Mouse (Mus musculus): ENCODE data around the gene Mars.

DNA sequence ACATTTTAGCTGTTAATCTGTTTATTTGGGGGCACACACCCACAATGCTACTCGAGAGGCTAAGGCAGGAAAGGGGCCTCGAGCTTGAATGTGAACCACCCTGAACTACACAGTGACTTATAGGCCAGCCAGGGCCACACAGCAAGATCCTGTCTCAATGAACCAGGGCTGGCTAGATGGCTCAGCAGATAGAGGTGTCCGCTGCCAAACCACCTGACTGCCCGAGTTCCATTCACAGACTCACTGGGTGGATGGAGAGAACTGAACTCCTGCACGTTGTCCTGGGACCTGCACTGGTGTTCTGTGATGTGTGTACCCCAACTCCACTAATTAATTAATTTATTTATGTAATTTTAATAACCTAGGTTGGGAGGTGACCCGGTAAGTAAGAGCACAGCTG is 53.8 kb downstream of the Mars start:
- TF ChIP-seq CTCF (IDR thresholded peaks at IDR 0.05; ENCODE audit: control insufficient read depth, insufficient read depth, insufficient replicate concordance, low read depth, low read length) (no peak), POLR2A (IDR thresholded peaks at IDR 0.05; ENCODE audit: control insufficient read depth, low read depth, low read length) (no peak)

All from testis, adult 2 months (tissue).